Mouse (Mus musculus): ENCODE data around the gene Rcc1. TPM values are rescaled to one million over a fixed set of nuclear protein-coding genes. Genes with fewer than 3 reads are reported as not detected.
A peak's percentile ranks its signal among the peaks of the same experiment; 100 is the strongest.

Rcc1 gene
- total RNA-seq (2021), result 10 to 100 TPM; 15.4 to 15.6 TPM
- long read RNA-seq, experiment 1, transcript Rcc1-202 (10 exons, 2,285 nt), result major isoform, 9 of 11 reads
- long read RNA-seq, experiment 1, partial matches to known transcripts, result 1 of 11 reads
- long read RNA-seq, experiment 1, other reads (novel, unspliced or antisense), result 1 of 11 reads
- long read RNA-seq, experiment 2, transcript Rcc1-201 (11 exons, 2,278 nt), result minor isoform, 5 of 38 reads
- long read RNA-seq, experiment 2, transcript Rcc1-202 (10 exons, 2,285 nt), result major isoform, 25 of 38 reads
- long read RNA-seq, experiment 2, partial matches to known transcripts, result 3 of 38 reads
- long read RNA-seq, experiment 2, other reads (novel, unspliced or antisense), result 5 of 38 reads

- peak; percentile 90 to 95 for DNase-seq (ENCODE audit: low spot score in 2 of 2)
Observed at GRCm38 (mm10) chr4:132353481-132353885, at the start of gene Rcc1. Gene Rcc1, minus strand, starts transcription at chr4:132353605.

GRCm38 (mm10) chr4:132401016-132401415 is 47.6 kb upstream of the Rcc1 start:
- DNase-seq (ENCODE audit: low spot score in 2 of 2), result no peak

- DNase-seq (ENCODE audit: low spot score in 2 of 2), result no peak
Observed at GRCm38 (mm10) chr4:132398863-132399262, 45.5 kb upstream of the Rcc1 start.

- peak; percentile 77 to 80 for DNase-seq (ENCODE audit: low spot score in 2 of 2)
Observed at GRCm38 (mm10) chr4:132398045-132398774, 44.8 kb upstream of the Rcc1 start.

GRCm38 (mm10) chr4:132397120-132397519 is 43.7 kb upstream of the Rcc1 start:
- DNase-seq (ENCODE audit: low spot score in 2 of 2), result no peak

- peak in 1 of 2 experiments; percentile 22 for DNase-seq (ENCODE audit: low spot score in 2 of 2)
Observed at GRCm38 (mm10) chr4:132396251-132396650, 42.8 kb upstream of the Rcc1 start.

- no peak for DNase-seq (ENCODE audit: low spot score in 2 of 2)
Observed at GRCm38 (mm10) chr4:132391063-132391740, 37.8 kb upstream of the Rcc1 start.

- no peak for DNase-seq (ENCODE audit: low spot score in 2 of 2)
Observed at GRCm38 (mm10) chr4:132389302-132389701, 35.9 kb upstream of the Rcc1 start.

GRCm38 (mm10) chr4:132387617-132388016 is 34.2 kb upstream of the Rcc1 start:
- DNase-seq (ENCODE audit: low spot score in 2 of 2), result no peak

GRCm38 (mm10) chr4:132386846-132387245 is 33.4 kb upstream of the Rcc1 start:
- no peak for DNase-seq (ENCODE audit: low spot score in 2 of 2)

- no peak for DNase-seq (ENCODE audit: low spot score in 2 of 2)
Observed at GRCm38 (mm10) chr4:132385771-132386410, 32.5 kb upstream of the Rcc1 start.

GRCm38 (mm10) chr4:132383455-132383854 is 30.1 kb upstream of the Rcc1 start:
- DNase-seq (ENCODE audit: low spot score in 2 of 2), result no peak

- DNase-seq (ENCODE audit: low spot score in 2 of 2), result no peak
Observed at GRCm38 (mm10) chr4:132382296-132382695, 28.9 kb upstream of the Rcc1 start.

GRCm38 (mm10) chr4:132380965-132381616 is 27.7 kb upstream of the Rcc1 start:
- DNase-seq (ENCODE audit: low spot score in 2 of 2), result no peak

GRCm38 (mm10) chr4:132373820-132374219 is 20.4 kb upstream of the Rcc1 start:
- DNase-seq (ENCODE audit: low spot score in 2 of 2), result no peak

GRCm38 (mm10) chr4:132369953-132370750 is 16.7 kb upstream of the Rcc1 start:
- no peak for DNase-seq (ENCODE audit: low spot score in 2 of 2)

GRCm38 (mm10) chr4:132367480-132368201 is 14.2 kb upstream of the Rcc1 start:
- no peak for DNase-seq (ENCODE audit: low spot score in 2 of 2)

GRCm38 (mm10) chr4:132365450-132366060 is 12.2 kb upstream of the Rcc1 start:
- no peak for DNase-seq (ENCODE audit: low spot score in 2 of 2)

- DNase-seq (ENCODE audit: low spot score in 2 of 2), result no peak
Observed at GRCm38 (mm10) chr4:132363487-132363886, 10.1 kb upstream of the Rcc1 start.

Data from adrenal gland, adult 18-20 months (tissue).